Mouse (Mus musculus) heart, embryonic 14.5 days (tissue): ENCODE data around the gene Drc3. TPM values are rescaled to one million over a fixed set of nuclear protein-coding genes. Genes with fewer than 3 reads are reported as not detected.

ENCODE experiments used
- ATAC-seq: fragments of 200-750 bp; cut with Nextera tagmentation; 2 replicates; pipeline ENCODE4 v1.8.0; 2017; ENCODE audit warnings: low read depth, moderate TSS enrichment; ENCODE audit not compliant: insufficient number of reproducible peaks, insufficient read depth, low FRiP score
- H3K27ac ChIP-seq, 2 experiments: fragments of 200-500 bp in 1 of 2; fragments of 300-500 bp in 1 of 2; sonication (generic) in 1 of 2; replicated peaks in 1 of 2; 2 replicates each; pipeline ENCODE4 v1.5.1; 2012 to 2014; ENCODE audit warnings: low read depth in 2 of 2, low read length in 2 of 2, control low read depth in 1 of 2, mild to moderate bottlenecking in 1 of 2, mixed read lengths in 1 of 2; ENCODE audit not compliant: control insufficient read depth in 1 of 2, insufficient read depth in 1 of 2
- H3K27me3 ChIP-seq: fragments of 300-500 bp; sonication (generic); 2 replicates; pipeline ENCODE4 v1.6.1; 2014; ENCODE audit warnings: mild to moderate bottlenecking, low read length, control low read depth; ENCODE audit not compliant: control insufficient read depth, insufficient read depth
- H3K36me3 ChIP-seq: fragments of 300-500 bp; sonication (generic); 2 replicates; pipeline ENCODE4 v1.6.1; 2014; ENCODE audit warnings: mild to moderate bottlenecking, control low read depth, low read length, mixed read lengths; ENCODE audit not compliant: control insufficient read depth, insufficient read depth
- H3K4me1 ChIP-seq, 2 experiments: fragments of 200-500 bp in 1 of 2; fragments of 300-500 bp in 1 of 2; sonication (generic) in 1 of 2; 2 replicates each; pipeline ENCODE4 v1.6.1; 2012 to 2014; ENCODE audit warnings: low read length in 2 of 2, control low read depth in 1 of 2, mixed read lengths in 1 of 2; ENCODE audit not compliant: control insufficient read depth in 2 of 2, insufficient read depth in 2 of 2
- H3K4me2 ChIP-seq: fragments of 300-500 bp; sonication (generic); 2 replicates; pipeline ENCODE4 v1.6.1; 2014; ENCODE audit warnings: mild to moderate bottlenecking, low read length
- H3K4me3 ChIP-seq, 2 experiments: fragments of 200-500 bp in 1 of 2; fragments of 300-500 bp in 1 of 2; sonication (generic) in 1 of 2; 2 replicates each; pipeline ENCODE4 v1.5.1; 2012 to 2014; ENCODE audit warnings: low read length in 2 of 2, mild to moderate bottlenecking in 2 of 2, control low read depth in 1 of 2, low read depth in 1 of 2, moderate library complexity in 1 of 2; ENCODE audit not compliant: control insufficient read depth in 1 of 2, insufficient read depth in 1 of 2
- H3K9ac ChIP-seq: fragments of 300-500 bp; sonication (generic); 2 replicates; pipeline ENCODE4 v1.6.1; 2014; ENCODE audit warnings: mild to moderate bottlenecking, low read length
- H3K9me3 ChIP-seq: fragments of 300-500 bp; sonication (generic); 2 replicates; pipeline ENCODE4 v1.6.1; 2016; ENCODE audit warnings: low read length, control low read depth; ENCODE audit not compliant: control insufficient read depth
- WGBS: fragments of 180-500 bp; shearing (Covaris S2); extraction: QIAGEN DNeasy Blood & Tissue Kit; methylation state at CpG from one replicate; pipeline ENCODE4 v1.1.7; 2014; 5-methylcytosine and 5-hydroxymethylcytosine counted together
- polyA plus RNA-seq: library from polyadenylated mRNA; unstranded; fragments of >200 nt; fragmentation: Nextera tagmentation; extraction: Ambion mirVana; gene quantifications from 2 replicates; pipeline ENCODE4 v1.2.1, GENCODE M21; 2014

The Drc3 gene
- polyA plus RNA-seq, 1 experiment from 2014 or later, result 3.3 TPM

GRCm38 (mm10) chr11:60309875-60310274, 43.3 kb upstream of the Drc3 start:
- H3K4me1 ChIP-seq, result peaks cover 20 to 44% of the 10 kb centered on the region in 2 experiments
- H3K27ac ChIP-seq, result no peak overlapping the region

GRCm38 (mm10) chr11:60311025-60311854, 41.9 kb upstream of the Drc3 start:
- H3K4me2 ChIP-seq, result peak overlapping the region; percentile 37
- H3K27me3 ChIP-seq, result no peaks in the 10 kb centered on the region
- peak overlapping the region; percentile 88 to 89 for H3K27ac ChIP-seq
- 12% methylated on average over 8 of the region's 8 CpGs for WGBS
- H3K36me3 ChIP-seq, result no peaks in the 10 kb centered on the region
- H3K9ac ChIP-seq, result peak overlapping the region; percentile 25
- ATAC-seq, result peak; percentile 76
- H3K9me3 ChIP-seq, result no peaks in the 10 kb centered on the region
- H3K4me1 ChIP-seq, result peaks cover 20 to 44% of the 10 kb centered on the region in 2 experiments
- H3K4me3 ChIP-seq, result peak overlapping the region in 1 of 2 experiments; percentile 7; a peak in 1 of 4 replicates

More at GRCm38 (mm10) chr11:60309875-60310274, 43.3 kb upstream of the Drc3 start:
- H3K4me3 ChIP-seq, result no peak overlapping the region
- no peak overlapping the region for H3K9ac ChIP-seq
- no peak overlapping the region for H3K4me2 ChIP-seq
- no peaks in the 10 kb centered on the region for H3K36me3 ChIP-seq
- H3K27me3 ChIP-seq, result no peaks in the 10 kb centered on the region
- no peaks in the 10 kb centered on the region for H3K9me3 ChIP-seq
- ATAC-seq, result no peak

- peaks cover 16 to 46% of the 10 kb centered on the region in 2 experiments for H3K4me1 ChIP-seq
- WGBS, result 74% methylated on average over 7 of the region's 7 CpGs
- no peaks in the 10 kb centered on the region for H3K27me3 ChIP-seq
- H3K9ac ChIP-seq, result no peak overlapping the region
- H3K4me2 ChIP-seq, result no peak overlapping the region
- H3K36me3 ChIP-seq, result no peaks in the 10 kb centered on the region
- ATAC-seq, result no peak
- no peak overlapping the region for H3K4me3 ChIP-seq
- no peaks in the 10 kb centered on the region for H3K9me3 ChIP-seq
- no peak overlapping the region for H3K27ac ChIP-seq
Observed at GRCm38 (mm10) chr11:60316250-60316649, 36.9 kb upstream of the Drc3 start.

GRCm38 (mm10) chr11:60316883-60317282, 36.2 kb upstream of the Drc3 start:
- H3K4me1 ChIP-seq, result peaks cover 11 to 46% of the 10 kb centered on the region in 2 experiments

GRCm38 (mm10) chr11:60317376-60318102, 35.6 kb upstream of the Drc3 start:
- 76% methylated on average over 7 of the region's 7 CpGs for WGBS
- no peaks in the 10 kb centered on the region for H3K36me3 ChIP-seq
- no peak overlapping the region for H3K27ac ChIP-seq
- no peak overlapping the region for H3K4me2 ChIP-seq
- H3K9ac ChIP-seq, result no peak overlapping the region
- no peak overlapping the region for H3K4me3 ChIP-seq
- H3K4me1 ChIP-seq, result peaks cover 10 to 44% of the 10 kb centered on the region in 2 experiments
- no peak for ATAC-seq
- no peaks in the 10 kb centered on the region for H3K27me3 ChIP-seq
- no peaks in the 10 kb centered on the region for H3K9me3 ChIP-seq

More at GRCm38 (mm10) chr11:60316883-60317282, 36.2 kb upstream of the Drc3 start:
- no peak overlapping the region for H3K27ac ChIP-seq
- H3K4me3 ChIP-seq, result no peak overlapping the region
- H3K36me3 ChIP-seq, result no peaks in the 10 kb centered on the region
- no peak overlapping the region for H3K9ac ChIP-seq
- H3K27me3 ChIP-seq, result no peaks in the 10 kb centered on the region
- no peaks in the 10 kb centered on the region for H3K9me3 ChIP-seq
- 76% methylated on average over 8 of the region's 8 CpGs for WGBS
- H3K4me2 ChIP-seq, result no peak overlapping the region
- ATAC-seq, result no peak

GRCm38 (mm10) chr11:60318716-60319115, 34.4 kb upstream of the Drc3 start:
- Histone ChIP-seq H3K27me3 (no peaks in the 10 kb centered on the region), H3K4me3 (no peak overlapping the region), H3K27ac (no peak overlapping the region), H3K36me3 (no peaks in the 10 kb centered on the region), H3K9me3 (no peaks in the 10 kb centered on the region), H3K9ac (peak overlapping the region; percentile 14; the same call in 1 of the 2 replicates), H3K4me1 (peaks cover 8 to 41% of the 10 kb centered on the region in 2 experiments), H3K4me2 (no peak overlapping the region)
- no peak for ATAC-seq
- WGBS, result 42% methylated on average over 5 of the region's 5 CpGs

DNA sequence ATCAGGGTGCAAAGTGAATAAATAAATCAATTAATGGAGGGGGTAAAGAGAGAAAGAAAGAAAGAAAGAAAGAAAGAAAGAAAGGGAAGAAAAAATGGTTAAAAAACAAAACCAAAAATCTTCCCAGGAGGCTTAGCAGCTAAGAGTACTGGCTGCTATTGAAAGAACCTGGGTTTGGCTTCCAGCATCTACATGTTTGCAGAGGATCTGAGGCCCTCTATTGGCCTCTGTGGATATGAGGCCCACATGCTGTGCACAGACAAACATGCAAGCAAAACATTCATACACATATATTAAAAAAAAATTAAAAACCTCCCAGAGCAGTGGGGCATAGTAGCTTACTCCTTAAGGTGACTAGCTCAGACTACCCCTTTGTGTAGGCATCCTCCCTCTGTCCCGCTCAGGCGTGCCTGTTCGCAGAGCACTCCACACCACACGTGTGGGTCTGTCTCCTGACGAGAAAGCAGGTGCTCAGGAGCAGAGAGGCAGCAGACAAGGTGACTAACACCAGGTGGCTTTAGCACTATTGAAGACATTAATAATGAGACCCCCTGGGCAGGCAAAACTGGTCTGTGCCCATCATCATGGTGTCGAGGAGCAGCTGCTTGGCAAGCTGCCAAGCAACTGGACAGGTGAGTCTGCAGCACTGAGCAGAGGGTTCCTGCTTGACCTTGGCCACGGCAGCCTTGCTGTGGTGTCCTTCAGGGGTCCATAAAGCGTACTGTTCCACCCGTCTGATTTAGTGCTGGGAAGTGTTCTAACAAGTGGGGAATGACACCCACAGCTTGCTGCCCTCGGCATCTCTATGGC, 33.7 kb upstream of the Drc3 start:
- WGBS, result 76% methylated on average over 10 of the region's 10 CpGs
- Histone ChIP-seq H3K4me1 (peaks cover 8 to 41% of the 10 kb centered on the region in 2 experiments), H3K4me2 (no peak overlapping the region), H3K27ac (no peak overlapping the region), H3K4me3 (no peak overlapping the region), H3K9ac (no peak overlapping the region), H3K27me3 (no peaks in the 10 kb centered on the region), H3K36me3 (no peaks in the 10 kb centered on the region), H3K9me3 (no peaks in the 10 kb centered on the region)
- no peak for ATAC-seq
